Mouse (Mus musculus): ENCODE data around the gene Pon1.

Gene Pon1

DNA sequence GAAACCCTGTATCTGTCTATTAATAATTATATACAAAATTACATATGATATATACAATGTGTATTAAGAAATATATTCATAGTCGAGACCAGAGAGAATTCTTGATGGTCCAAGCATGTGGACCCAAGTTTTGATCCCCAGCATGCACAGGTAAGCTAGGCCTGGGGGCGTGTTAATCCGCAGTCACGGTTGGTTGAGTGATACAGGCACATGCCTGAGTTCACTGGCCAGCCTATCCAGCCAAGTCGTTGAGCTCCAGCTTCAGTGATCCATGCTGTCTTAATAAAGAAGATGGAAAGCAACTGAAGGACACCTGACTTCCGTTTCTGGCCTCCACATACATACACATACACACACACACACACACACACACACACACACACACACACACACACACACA lies 57.7 kb downstream of the Pon1 start:
- DNase-seq (ENCODE audit: low read depth, low spot score): no peak

DNA sequence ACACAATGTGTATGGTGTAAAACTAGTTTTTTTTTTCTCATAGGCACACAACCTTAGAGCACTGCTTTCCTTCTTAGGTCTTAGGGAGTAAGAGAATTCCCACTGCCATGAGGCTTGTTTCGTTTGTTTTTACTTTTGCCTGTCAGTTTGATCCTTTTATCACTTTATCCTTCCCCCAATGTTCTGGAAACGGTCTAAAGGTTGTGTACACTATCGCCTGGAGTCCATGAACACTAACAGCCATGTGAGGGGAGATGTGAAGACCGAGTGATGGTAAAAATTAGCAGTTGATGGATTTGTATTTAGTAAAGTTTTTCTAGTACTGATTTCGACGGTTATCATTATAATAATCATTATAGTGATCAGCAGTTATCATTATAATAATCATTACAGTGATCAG lies 58.8 kb downstream of the Pon1 start:
- DNase-seq (ENCODE audit: low read depth, low spot score): no peak

DNA sequence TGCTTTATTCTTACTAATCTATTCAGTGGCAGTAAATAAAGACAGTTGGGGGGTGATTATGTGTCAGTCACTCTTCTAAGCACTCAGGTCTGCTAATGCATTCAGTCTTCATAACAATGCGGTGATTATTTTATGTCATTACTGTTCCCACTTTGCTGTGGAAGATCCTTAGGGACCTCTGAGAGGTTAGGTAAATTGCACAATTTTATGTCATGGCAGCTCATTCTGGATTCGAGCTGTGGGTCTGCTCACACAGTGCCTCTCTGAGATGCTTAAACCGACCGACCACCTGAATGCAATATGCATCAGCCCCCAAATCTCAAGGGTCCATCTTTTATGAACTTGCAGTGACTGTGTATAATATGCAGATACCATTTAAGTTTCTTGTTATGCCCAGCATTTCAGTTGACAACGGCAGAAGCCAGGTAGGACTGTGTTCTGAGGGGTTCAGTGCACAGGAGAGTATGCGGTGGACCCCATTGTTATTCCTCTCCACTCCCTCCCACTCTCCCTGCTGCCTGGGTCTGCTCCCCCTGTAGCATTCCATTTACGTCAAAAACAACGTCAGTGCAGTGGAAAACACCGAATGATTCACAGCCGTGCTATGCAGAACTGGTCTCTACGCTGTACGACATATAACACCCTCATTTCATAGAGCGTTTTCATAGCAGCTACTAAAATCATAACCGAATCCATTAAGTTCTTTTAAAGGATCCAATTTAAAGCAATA lies 64.2 kb downstream of the Pon1 start:
- DNase-seq (ENCODE audit: low read depth, low spot score): no peak

DNA sequence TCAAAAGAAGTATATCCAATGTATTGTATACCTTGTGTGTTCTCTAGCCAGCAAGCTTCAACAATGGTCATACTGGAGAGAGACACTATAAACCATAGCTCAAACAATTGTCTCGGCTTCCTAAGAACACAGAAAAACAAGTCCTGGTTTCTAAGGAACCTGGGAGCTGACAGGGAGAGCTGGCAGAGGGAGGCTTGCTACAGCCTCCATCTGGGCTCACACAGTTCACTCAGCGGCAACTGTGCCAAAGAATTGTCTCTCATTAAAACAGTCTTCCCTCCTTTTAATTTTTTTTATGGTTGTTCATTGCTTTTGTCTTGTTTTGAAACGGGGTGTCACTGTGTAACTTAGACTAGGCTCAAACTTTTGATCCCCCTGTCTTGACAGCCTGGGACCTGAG lies 73.5 kb downstream of the Pon1 start:
- no peak for DNase-seq (ENCODE audit: low read depth, low spot score)

GRCm38 (mm10) chr6:5119181-5119910 lies 74.4 kb downstream of the Pon1 start:
- DNase-seq (ENCODE audit: low read depth, low spot score): no peak

Data from WW6 (cell line).